Comparison of ENCODE assay signal across 16 mouse cellular contexts in genomic region chr17:85491491-85491890, GRCm38 (mm10).
"Had no signal": no experiment of that assay in that cellular context is flagged by ENCODE, and none has a peak within 500 bp of the region (broad histone marks: within the 10 kb centered on the region; RNA-seq: fewer than 3 reads in every experiment).

No protein-coding gene starts in this region.

- H3K36me3 ChIP-seq: midbrain, embryonic 10.5 days; neural tube, embryonic 12.5 days had no signal

- DNase-seq: lung, adult 18-20 months; lung, embryonic 14.5 days; lung, postnatal 10 days; midbrain, embryonic 14.5 days; right cerebral cortex, adult 18-20 months; right cerebral cortex, postnatal 25 days; right cerebral cortex, postnatal 4 days; spleen, adult 18-20 months; thymus, adult 18-20 months; thymus, postnatal 14 days; thymus, postnatal 36 days had no signal

- H3K9ac ChIP-seq: liver, embryonic 14.5 days; lung, embryonic 14.5 days; neural tube, embryonic 12.5 days had no signal

- ATAC-seq: midbrain, embryonic 16.5 days had no signal

- H3K4me2 ChIP-seq: lung, embryonic 14.5 days; neural tube, embryonic 12.5 days had no signal

- H3K27ac ChIP-seq: liver, embryonic 14.5 days; midbrain, embryonic 10.5 days; neural tube, embryonic 12.5 days had no signal

- H3K4me3 ChIP-seq: midbrain, embryonic 10.5 days; myocyte; neural tube, embryonic 12.5 days had no signal
